Mouse (Mus musculus) forebrain, postnatal 0 days (tissue): ENCODE data around the gene Eif3i. TPM values are rescaled to one million over a fixed set of nuclear protein-coding genes. Genes with fewer than 3 reads are reported as not detected.

Experiments
- ATAC-seq: fragments of 200-750 bp; cut with Nextera tagmentation; 2 replicates; pipeline ENCODE4 v1.8.0; 2017; ENCODE audit warnings: mild to moderate bottlenecking, moderate library complexity
- DNase-seq: peaks from one replicate; pipeline ENCODE4 v3.0.0-alpha.2; 2015
- H3K27ac ChIP-seq: fragments of 300-500 bp; sonication (generic); 2 replicates; pipeline ENCODE4 v1.5.1; 2014; ENCODE audit warnings: low read depth, mild to moderate bottlenecking, antibody characterized with exemption, low read length, moderate library complexity, mixed read lengths
- H3K27me3 ChIP-seq: fragments of 300-500 bp; sonication (generic); 2 replicates; pipeline ENCODE4 v1.6.1; 2014; ENCODE audit warnings: mild to moderate bottlenecking, low read length, mixed read lengths; ENCODE audit not compliant: insufficient read depth
- H3K36me3 ChIP-seq: fragments of 300-500 bp; sonication (generic); 2 replicates; pipeline ENCODE4 v1.6.1; 2014; ENCODE audit warnings: mild to moderate bottlenecking, moderate library complexity; ENCODE audit not compliant: insufficient read depth
- H3K4me1 ChIP-seq: fragments of 300-500 bp; sonication (generic); 2 replicates; pipeline ENCODE4 v1.6.1; 2014; ENCODE audit warnings: antibody characterized with exemption; ENCODE audit not compliant: insufficient read depth
- H3K4me2 ChIP-seq: fragments of 300-500 bp; sonication (generic); 2 replicates; pipeline ENCODE4 v1.6.1; 2014; ENCODE audit warnings: low read depth, mild to moderate bottlenecking, moderate library complexity
- H3K4me3 ChIP-seq: fragments of 300-500 bp; sonication (generic); 2 replicates; pipeline ENCODE4 v1.5.1; 2014; ENCODE audit warnings: low read depth, low read length, mixed read lengths
- H3K9ac ChIP-seq: fragments of 300-500 bp; sonication (generic); 2 replicates; pipeline ENCODE4 v1.6.1; 2014; ENCODE audit warnings: mild to moderate bottlenecking
- H3K9me3 ChIP-seq: fragments of 300-500 bp; sonication (generic); 2 replicates; pipeline ENCODE4 v1.6.1; 2016; ENCODE audit warnings: low read length
- CTCF ChIP-seq: sonication (generic); IDR thresholded peaks from 2 replicates; pipeline ENCODE4 v1.5.1; 2016; ENCODE audit warnings: antibody characterized with exemption, control low read depth, low read depth
- WGBS: fragments of 180-500 bp; shearing (Covaris S2); extraction: QIAGEN DNeasy Blood & Tissue Kit; methylation state at CpG from one replicate; pipeline ENCODE4 v1.1.7; 2014; 5-methylcytosine and 5-hydroxymethylcytosine counted together
- polyA plus RNA-seq: library from polyadenylated mRNA; unstranded; fragments of >200 nt; fragmentation: Nextera tagmentation; extraction: Ambion mirVana; gene quantifications from 2 replicates; pipeline ENCODE4 v1.2.1, GENCODE M21; 2015
- total RNA-seq: library from RNA; depleted of rRNA; stranded (reverse); fragments of >200 nt; gene quantifications from 2 replicates; pipeline ENCODE4 v1.2.3, GENCODE M21; 2014

Gene Eif3i
- total and polyA plus RNA-seq, 2 experiments from 2014 or later: 226 to 255 TPM

DNA sequence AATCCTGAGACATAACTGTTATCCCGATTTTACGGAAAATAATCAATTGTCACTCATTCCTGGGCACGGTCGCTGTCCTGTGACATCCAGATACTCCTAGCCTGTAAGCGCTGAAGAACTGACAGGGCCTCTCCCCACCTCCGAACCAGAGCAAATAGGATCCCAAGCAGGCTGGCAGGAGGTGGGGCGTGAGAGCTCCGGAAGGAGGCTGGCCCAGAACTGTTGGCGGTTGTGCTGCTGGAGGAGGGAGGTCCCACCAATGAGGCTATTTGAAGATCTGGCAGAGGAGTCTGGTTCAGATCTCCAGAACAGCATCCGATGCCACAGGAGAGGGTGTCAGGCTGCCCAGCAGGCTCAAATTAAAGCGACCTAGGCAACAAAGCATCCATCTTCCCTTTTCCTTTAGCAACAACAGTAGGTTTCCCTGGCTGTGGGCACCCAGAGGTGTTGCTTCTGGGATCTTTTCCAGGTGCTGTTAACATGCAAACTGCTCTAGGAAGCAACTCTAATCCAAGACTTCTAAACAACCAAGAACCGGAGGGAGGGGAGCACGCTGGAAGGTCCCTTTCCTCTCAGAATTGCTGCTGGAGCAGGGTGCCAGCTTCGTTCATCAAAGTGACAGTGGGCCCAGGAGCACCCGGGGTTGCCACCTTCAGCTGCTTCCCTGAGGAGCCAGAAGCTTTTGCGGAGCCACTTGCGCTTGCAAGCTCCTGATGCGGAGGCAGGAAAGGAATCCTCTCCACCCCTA lies 24.0 kb upstream of the Eif3i start:
- Histone ChIP-seq H3K9me3 (no peaks in the 10 kb centered on the region), H3K4me1 (peaks cover 21% of the 10 kb centered on the region), H3K9ac (peak overlapping the region; percentile 93), H3K27ac (peak overlapping the region; percentile 98), H3K4me2 (peak overlapping the region; percentile 88), H3K4me3 (peak overlapping the region; percentile 66), H3K36me3 (peaks cover 37% of the 10 kb centered on the region), H3K27me3 (no peaks in the 10 kb centered on the region)
- TF ChIP-seq CTCF: no peak
- peak; percentile 98 for ATAC-seq
- WGBS: 0% methylated on average over 18 of the region's 18 CpGs
- DNase-seq: peak; percentile 96

DNA sequence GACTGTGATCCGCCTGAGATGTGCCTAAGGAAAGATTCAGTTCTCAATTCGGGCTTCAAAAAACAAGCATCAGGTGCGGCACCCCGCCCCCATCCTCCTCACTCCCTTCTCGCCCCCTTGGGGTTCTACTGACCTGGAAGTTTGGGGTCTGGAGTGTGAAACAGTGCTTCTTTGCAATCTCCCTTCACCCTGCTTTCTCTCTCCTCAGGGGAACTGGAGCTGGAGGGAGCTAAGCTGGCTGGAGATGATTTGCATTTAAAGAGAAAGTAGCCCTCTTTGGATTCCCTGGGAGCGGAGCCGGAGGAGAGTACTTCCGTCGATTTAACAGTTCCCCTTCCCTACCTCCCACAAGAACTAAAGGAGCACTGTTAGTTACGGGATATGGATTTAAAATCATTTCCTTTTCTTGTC lies 23.2 kb upstream of the Eif3i start, which contains the start of gene Ccdc28b:
Gene Ccdc28b, minus strand, starts transcription at position 267 of the 411 bp plus-strand sequence.
- peaks cover 30% of the 10 kb centered on the region for H3K36me3 ChIP-seq
- no peak for TF ChIP-seq CTCF
- peak within 1 kb of the TSS; percentile 98 for H3K27ac ChIP-seq
- ATAC-seq (peak; percentile 52), DNase-seq (peak; percentile 86)
- H3K27me3 ChIP-seq: no peaks in the 10 kb centered on the region
- 2% methylated on average over 10 of the region's 10 CpGs for WGBS
- peaks cover 21% of the 10 kb centered on the region for H3K4me1 ChIP-seq
- peak within 1 kb of the TSS; percentile 88 for H3K4me2 ChIP-seq
- H3K9ac ChIP-seq: peak within 1 kb of the TSS; percentile 93
- peak within 1 kb of the TSS; percentile 66 for H3K4me3 ChIP-seq
- no peaks in the 10 kb centered on the region for H3K9me3 ChIP-seq

DNA sequence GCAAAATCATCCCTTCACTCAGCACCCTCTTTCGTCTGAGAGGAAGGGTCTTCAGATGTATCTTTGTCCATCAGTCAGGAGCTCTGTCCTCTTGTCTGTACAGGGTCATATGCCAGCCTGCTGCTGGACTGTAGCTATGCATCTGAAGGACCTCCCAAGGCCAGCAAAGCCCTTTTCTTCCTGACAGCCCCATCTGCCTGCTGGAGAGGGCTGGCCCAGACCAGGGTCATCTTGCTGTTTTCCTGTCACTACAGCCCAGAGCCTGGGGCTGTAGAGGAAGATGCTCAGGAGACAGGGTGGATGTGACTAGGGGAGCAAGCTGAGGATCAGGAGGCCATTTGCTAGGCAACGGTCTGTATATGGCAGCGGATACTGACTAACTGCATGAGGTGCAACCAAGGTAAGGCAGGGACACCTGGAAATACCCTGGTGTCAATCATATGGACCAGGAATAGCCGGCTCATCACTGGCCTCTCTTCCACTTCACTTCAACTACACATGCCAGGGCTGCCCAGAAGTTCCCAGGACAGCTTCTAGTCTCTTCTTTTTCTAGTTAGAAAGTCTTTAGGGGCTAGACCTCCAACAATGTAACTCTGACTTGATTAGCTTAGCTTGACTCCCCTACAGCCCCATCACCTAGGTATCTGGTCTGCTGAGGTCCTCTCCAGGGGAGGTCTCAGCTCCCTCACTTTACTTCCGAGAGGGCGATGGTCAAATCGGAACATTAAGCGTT lies 22.5 kb upstream of the Eif3i start:
- no peaks in the 10 kb centered on the region for H3K27me3 ChIP-seq
- H3K9ac ChIP-seq: peak overlapping the region; percentile 93
- H3K9me3 ChIP-seq: no peaks in the 10 kb centered on the region
- H3K27ac ChIP-seq: peak overlapping the region; percentile 98
- WGBS: 16% methylated on average over 8 of the region's 8 CpGs
- peak overlapping the region; percentile 88 for H3K4me2 ChIP-seq
- H3K36me3 ChIP-seq: peaks cover 22% of the 10 kb centered on the region
- peak overlapping the region; percentile 66 for H3K4me3 ChIP-seq
- H3K4me1 ChIP-seq: peaks cover 28% of the 10 kb centered on the region
- ATAC-seq (no peak), DNase-seq (peak; percentile 20)
- TF ChIP-seq CTCF: no peak

DNA sequence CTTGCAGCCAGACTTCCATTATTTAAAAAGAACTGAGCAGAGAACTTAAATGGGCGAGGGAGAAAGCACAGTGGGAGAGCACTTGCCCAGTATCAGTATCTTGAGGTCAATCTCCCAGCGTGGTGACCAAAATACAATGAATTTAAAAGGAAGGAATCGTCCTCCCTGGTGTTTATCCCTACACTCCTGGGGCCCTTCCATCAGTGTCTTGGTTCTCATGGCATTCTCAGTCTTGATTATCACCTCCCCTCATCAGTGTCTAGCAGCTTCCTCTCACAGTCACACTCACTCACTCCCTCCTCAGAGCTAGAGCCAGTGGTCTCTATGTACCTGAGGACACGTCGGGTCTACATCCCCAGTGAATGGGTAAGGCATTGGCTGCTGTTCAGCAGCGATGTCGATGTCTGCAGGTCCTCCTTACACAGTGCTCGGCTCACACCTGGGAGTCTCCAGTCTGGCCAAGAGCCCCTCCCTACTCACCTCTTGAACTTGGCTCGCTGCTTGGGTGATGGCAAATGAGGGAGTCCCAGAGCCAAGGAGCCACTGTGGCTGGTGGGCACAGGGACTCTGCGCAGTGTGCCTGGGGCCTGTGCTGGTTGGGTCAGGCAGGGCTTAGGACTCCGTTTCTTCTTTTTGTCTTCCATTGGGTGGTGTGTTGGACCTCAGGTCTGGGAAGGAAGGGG lies 21.8 kb upstream of the Eif3i start:
- WGBS: 72% methylated on average over 11 of the region's 11 CpGs
- ATAC-seq: no peak
- peak overlapping the region; percentile 66; the same call in 1 of the 2 replicates for H3K4me3 ChIP-seq

DNA sequence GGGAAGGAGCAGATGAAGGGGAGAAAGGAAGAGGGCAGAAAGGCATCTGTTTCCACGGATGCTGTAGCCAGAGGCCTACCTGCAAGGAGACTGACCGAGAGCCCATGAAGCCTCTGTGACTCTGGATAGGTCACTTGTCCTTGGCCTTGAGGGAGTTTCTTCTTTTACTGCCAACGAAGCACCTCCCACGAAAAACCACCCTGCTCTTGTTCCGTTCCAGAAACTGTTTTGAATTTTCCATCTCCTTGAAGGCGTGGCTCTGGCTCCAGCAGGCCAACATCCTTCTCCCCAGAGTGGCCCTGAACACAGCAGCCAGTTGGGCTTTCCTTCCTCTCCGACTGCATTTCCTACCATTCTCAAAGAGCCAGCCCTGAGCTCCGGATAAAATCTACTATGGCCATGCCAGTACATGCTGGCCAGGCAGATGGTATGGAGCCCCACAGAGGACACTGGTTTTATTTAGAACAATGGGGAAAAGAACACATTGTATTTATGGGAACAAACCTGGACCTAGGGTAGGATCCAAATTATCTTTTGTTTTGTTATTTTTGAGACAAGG lies 20.9 kb upstream of the Eif3i start:
- no peak overlapping the region for H3K9ac ChIP-seq

More for the DNA sequence above, 21.8 kb upstream of the Eif3i start:
- H3K36me3 ChIP-seq: peaks cover 15% of the 10 kb centered on the region
- no peak for TF ChIP-seq CTCF
- peak overlapping the region; percentile 88 for H3K4me2 ChIP-seq
- no peaks in the 10 kb centered on the region for H3K9me3 ChIP-seq
- H3K9ac ChIP-seq: peak overlapping the region; percentile 93
- peaks cover 30% of the 10 kb centered on the region for H3K4me1 ChIP-seq
- H3K27ac ChIP-seq: peak overlapping the region; percentile 98; the same call in 1 of the 2 replicates
- no peaks in the 10 kb centered on the region for H3K27me3 ChIP-seq
- DNase-seq: no peak

DNA sequence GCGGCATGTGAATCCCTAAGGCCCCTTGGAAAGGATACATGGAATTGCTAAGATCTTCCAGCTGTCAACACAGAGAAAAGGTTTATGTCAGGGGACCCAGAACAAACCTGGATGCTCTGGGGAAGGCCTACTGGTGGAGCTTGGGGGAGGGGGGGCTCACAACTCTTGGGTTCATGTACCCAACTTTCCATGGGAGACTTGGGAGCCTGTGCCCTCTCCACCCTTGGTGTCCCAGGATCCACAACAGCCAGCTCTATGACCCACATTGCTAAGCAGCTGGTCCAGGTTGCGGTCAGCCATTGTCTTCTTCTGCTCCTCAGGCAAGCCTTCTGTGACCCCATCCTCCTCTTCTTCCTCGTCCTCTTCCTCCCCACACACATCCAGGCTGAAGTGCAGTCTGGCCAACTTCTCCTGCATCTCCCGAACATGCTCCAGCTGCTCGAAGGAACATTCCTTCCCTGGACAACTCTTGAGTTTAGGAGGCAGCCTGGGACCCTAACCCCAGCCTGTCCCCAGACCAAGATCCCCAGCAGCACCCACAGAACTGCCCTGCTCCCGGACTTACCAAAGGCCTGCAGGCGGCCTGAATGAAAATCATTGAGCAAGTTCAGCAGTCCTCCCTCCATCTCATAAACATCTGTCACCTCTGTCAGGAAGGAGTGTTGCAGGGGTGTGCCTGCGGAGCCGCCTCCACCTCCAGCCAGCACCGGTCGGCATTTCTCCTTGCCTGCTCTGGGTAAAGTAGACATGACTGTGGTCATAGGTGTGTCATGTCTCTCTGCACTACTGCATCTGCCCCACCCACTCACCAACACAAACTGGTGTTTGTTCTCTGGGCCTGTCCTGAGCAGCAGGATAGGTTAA lies 20.2 kb upstream of the Eif3i start:
- Histone ChIP-seq H3K4me1 (peaks cover 30% of the 10 kb centered on the region), H3K27ac (no peak overlapping the region), H3K4me2 (no peak overlapping the region), H3K9me3 (no peaks in the 10 kb centered on the region), H3K27me3 (no peaks in the 10 kb centered on the region), H3K4me3 (no peak overlapping the region), H3K36me3 (peaks cover 13% of the 10 kb centered on the region; the same call in 1 of the 2 replicates), H3K9ac (no peak overlapping the region)
- WGBS: 92% methylated on average over 11 of the region's 11 CpGs
- TF ChIP-seq CTCF: no peak
- ATAC-seq: no peak
- no peak for DNase-seq

More for the DNA sequence above, 20.9 kb upstream of the Eif3i start:
- Histone ChIP-seq H3K36me3 (peaks cover 13% of the 10 kb centered on the region; the same call in 1 of the 2 replicates), H3K4me3 (no peak overlapping the region), H3K27me3 (no peaks in the 10 kb centered on the region), H3K4me2 (no peak overlapping the region), H3K4me1 (peaks cover 30% of the 10 kb centered on the region), H3K9me3 (no peaks in the 10 kb centered on the region), H3K27ac (no peak overlapping the region)
- no peak for ATAC-seq
- DNase-seq: no peak
- no peak for TF ChIP-seq CTCF
- WGBS: 88% methylated on average over 8 of the region's 8 CpGs
